Mouse (Mus musculus): ENCODE measurements around the gene Sv2c. TPM values are rescaled to one million over a fixed set of nuclear protein-coding genes. Genes with fewer than 3 reads are reported as not detected.

The Sv2c gene
- polyA plus RNA-seq, 1 experiment = 0.48 TPM

DNA sequence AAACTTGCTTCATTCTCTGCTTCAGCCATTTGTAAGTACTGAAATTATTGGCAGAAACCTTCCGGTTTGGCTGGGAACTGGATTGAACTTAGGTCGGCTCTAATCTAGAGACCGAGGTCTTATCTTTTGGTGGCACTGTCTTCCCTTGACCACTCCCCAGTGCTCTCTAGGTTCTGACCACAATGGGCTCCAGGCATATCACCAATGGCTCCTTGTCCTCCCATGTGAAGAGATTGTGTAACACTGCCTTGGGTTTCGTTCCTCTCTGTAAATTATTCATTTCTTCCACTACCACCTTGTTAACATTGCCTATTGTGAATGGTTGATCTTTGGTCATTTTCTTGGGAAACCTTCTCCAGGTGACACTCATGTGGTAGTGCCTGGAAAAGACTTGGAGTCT, 184.0 kb downstream of the Sv2c start:
- DNase-seq = peak; percentile 33
- TF ChIP-seq POLR2A (IDR thresholded peaks at IDR 0.05; ENCODE audit: low read depth, low read length) (no peak), CTCF (conservative IDR thresholded peaks at IDR 0.05; ENCODE audit: insufficient read depth, insufficient read length, low read depth, low read length) (no peak)
- Histone ChIP-seq H3K27me3 (replicated peaks; ENCODE audit: control insufficient read depth, insufficient read depth, low read length) (no peaks in the 10 kb centered on the region), H3K36me3 (ENCODE audit: control insufficient read depth, insufficient read depth, low read length) (no peaks in the 10 kb centered on the region), H3K27ac (ENCODE audit: insufficient read depth, low read depth, low read length) (no peak overlapping the region), H3K4me1 (ENCODE audit: control insufficient read depth, insufficient read depth, low read length) (no peaks in the 10 kb centered on the region), H3K4me3 (ENCODE audit: insufficient read depth, low read depth, low read length) (no peak overlapping the region)
- 86% methylated on average over 4 of the region's 4 CpGs for WGBS

DNA sequence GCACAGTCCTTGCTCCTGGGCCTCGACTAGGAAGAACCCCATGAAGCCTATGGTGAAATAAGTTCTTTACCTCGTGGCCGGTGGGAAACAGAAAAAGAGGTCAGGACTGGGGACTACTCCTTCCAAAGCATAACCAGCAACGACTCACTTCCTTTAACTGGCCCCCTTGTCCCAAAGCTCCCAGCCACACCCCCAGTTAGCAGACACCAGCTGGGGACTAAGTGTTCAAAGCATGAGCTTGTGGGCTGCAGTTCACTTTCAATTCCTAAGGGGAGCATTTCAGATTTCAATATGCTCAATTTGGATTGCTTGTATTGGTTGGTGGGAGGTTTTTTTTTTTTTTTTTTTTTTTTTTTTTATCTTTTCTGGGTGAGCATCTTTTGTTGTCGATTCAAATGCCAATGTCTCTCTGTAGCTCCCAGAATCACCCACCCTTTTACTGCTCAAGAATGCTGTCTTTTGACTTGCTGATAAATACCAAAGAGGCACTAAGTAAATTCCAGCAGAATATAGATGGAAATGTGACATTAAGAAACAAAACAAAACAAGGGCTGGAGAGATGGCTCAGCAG, 186.4 kb downstream of the Sv2c start:
- no peaks in the 10 kb centered on the region for H3K4me1 ChIP-seq (ENCODE audit: control insufficient read depth, insufficient read depth, low read length)
- no peak overlapping the region for H3K4me3 ChIP-seq (ENCODE audit: insufficient read depth, low read depth, low read length)
- TF ChIP-seq CTCF (conservative IDR thresholded peaks at IDR 0.05; ENCODE audit: insufficient read depth, insufficient read length, low read depth, low read length) (no peak), POLR2A (IDR thresholded peaks at IDR 0.05; ENCODE audit: low read depth, low read length) (no peak)
- no peaks in the 10 kb centered on the region for H3K27me3 ChIP-seq (replicated peaks; ENCODE audit: control insufficient read depth, insufficient read depth, low read length)
- no peak for DNase-seq
- 61% methylated on average over 5 of the region's 5 CpGs for WGBS
- H3K36me3 ChIP-seq (ENCODE audit: control insufficient read depth, insufficient read depth, low read length) = no peaks in the 10 kb centered on the region
- H3K27ac ChIP-seq (ENCODE audit: insufficient read depth, low read depth, low read length) = no peak overlapping the region

DNA sequence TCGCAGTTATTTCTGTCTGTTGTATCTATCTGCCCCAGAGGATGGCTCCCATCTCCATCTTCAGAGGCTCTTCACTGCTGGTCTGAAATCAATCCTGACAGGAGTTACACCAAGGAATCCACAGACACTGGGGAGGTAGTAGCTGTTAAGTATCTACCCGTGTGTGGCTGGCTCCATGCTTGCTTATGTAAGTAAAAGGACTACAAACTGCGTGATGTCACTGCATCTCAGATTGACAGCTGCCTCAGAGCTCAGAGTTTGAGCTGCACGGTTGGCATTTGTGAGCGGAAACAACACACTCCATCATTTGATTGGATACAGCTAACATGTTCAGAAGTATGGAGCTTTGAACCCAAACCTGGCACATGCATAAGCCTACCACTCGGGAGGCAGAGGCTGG, 187.8 kb downstream of the Sv2c start:
- Histone ChIP-seq H3K36me3 (ENCODE audit: control insufficient read depth, insufficient read depth, low read length) (no peaks in the 10 kb centered on the region), H3K4me3 (ENCODE audit: insufficient read depth, low read depth, low read length) (no peak overlapping the region), H3K27ac (ENCODE audit: insufficient read depth, low read depth, low read length) (no peak overlapping the region), H3K27me3 (replicated peaks; ENCODE audit: control insufficient read depth, insufficient read depth, low read length) (no peaks in the 10 kb centered on the region), H3K4me1 (ENCODE audit: control insufficient read depth, insufficient read depth, low read length) (no peaks in the 10 kb centered on the region)
- 88% methylated on average over 6 of the region's 6 CpGs for WGBS
- no peak for TF ChIP-seq POLR2A (IDR thresholded peaks at IDR 0.05; ENCODE audit: low read depth, low read length)
- no peak for DNase-seq

DNA sequence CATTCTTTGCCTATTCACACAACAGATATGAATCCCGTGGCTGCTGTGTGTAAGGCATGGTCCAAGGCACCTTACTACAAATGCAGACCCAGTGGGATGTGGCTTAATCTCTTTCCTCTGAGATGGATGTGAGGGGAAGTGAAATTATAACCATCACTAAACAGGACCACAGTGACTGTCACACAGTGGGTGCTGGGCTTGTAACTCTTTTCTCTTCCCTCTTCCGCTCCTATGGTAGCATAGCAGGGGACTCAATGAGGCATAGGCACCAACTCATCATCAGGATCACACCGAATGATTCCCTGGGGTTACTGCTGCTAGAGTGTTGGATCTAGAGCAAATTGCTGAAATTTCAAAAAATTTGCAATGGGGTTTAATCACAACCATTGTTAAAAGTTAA, 188.5 kb downstream of the Sv2c start:
- no peak overlapping the region for H3K27ac ChIP-seq (ENCODE audit: insufficient read depth, low read depth, low read length)
- WGBS = 92% methylated on average over 3 of the region's 3 CpGs
- no peaks in the 10 kb centered on the region for H3K27me3 ChIP-seq (replicated peaks; ENCODE audit: control insufficient read depth, insufficient read depth, low read length)
- no peak for DNase-seq
- no peak overlapping the region for H3K4me3 ChIP-seq (ENCODE audit: insufficient read depth, low read depth, low read length)
- H3K4me1 ChIP-seq (ENCODE audit: control insufficient read depth, insufficient read depth, low read length) = no peaks in the 10 kb centered on the region
- no peaks in the 10 kb centered on the region for H3K36me3 ChIP-seq (ENCODE audit: control insufficient read depth, insufficient read depth, low read length)
- no peak for TF ChIP-seq CTCF (conservative IDR thresholded peaks at IDR 0.05; ENCODE audit: insufficient read depth, insufficient read length, low read depth, low read length)

DNA sequence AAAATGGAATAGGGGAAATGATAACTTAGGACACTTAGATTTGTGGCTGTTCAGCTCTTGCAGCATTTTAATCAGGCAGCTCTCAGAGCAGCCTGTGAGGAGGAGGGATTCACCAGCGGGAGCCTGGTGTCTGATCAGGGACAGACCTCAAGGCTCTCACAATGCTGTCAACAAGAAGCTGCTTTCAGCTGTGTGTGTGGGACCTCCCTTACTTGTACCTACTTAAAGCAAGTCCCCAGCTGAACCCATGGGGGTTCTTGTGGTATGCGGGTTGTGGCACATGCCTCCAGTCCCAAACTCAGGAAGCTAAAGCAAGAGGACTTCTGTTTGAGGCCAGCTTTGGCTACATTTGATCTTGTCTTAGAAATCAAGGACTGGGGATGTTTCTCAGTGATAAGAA, 189.8 kb downstream of the Sv2c start:
- no peaks in the 10 kb centered on the region for H3K36me3 ChIP-seq (ENCODE audit: control insufficient read depth, insufficient read depth, low read length)
- H3K27me3 ChIP-seq (replicated peaks; ENCODE audit: control insufficient read depth, insufficient read depth, low read length) = no peaks in the 10 kb centered on the region
- DNase-seq = no peak
- no peaks in the 10 kb centered on the region for H3K4me1 ChIP-seq (ENCODE audit: control insufficient read depth, insufficient read depth, low read length)
- TF ChIP-seq POLR2A (IDR thresholded peaks at IDR 0.05; ENCODE audit: low read depth, low read length) (no peak), CTCF (conservative IDR thresholded peaks at IDR 0.05; ENCODE audit: insufficient read depth, insufficient read length, low read depth, low read length) (no peak)
- WGBS = 82% methylated on average over 2 of the region's 2 CpGs
- H3K27ac ChIP-seq (ENCODE audit: insufficient read depth, low read depth, low read length) = no peak overlapping the region
- no peak overlapping the region for H3K4me3 ChIP-seq (ENCODE audit: insufficient read depth, low read depth, low read length)

DNA sequence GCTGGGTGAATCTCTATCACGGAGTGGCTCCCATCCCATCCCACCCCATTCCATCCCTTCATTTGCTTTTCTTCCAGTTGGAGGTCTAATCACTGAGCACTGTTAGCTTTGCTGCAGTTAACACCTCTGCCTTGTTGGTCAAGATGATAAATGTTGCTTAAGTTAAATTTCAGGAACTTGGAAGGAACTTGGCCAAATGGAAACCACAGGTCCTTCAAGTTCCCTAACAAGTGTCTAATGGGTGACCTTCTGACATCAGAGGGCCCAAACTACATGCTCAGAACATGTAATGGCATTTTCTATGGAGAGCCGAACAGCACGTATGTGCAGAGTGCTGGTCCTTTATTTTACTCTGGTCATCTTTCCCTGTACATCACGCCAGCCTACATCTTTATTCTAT, 190.5 kb downstream of the Sv2c start:
- 95% methylated on average over 4 of the region's 4 CpGs for WGBS
- no peaks in the 10 kb centered on the region for H3K27me3 ChIP-seq (replicated peaks; ENCODE audit: control insufficient read depth, insufficient read depth, low read length)
- no peak for DNase-seq

DNA sequence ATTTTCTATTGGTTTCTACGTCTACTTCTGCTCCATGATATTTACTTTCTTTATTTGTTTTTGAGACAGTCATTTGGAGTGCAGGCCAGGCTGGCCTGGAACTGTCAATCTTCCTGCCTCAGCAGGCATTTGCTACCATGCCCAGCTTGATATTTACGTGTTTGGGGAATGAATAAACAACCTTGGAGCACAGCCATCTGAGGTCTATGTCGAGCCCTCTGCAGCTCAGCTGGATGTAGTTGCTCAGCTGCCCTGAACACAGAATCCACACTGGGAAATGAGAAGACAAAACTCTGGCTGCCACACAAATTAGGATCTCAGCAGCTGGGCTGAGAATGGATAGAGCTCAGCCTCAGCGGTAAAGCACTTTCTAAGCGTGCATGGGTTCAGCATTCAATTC, 191.6 kb downstream of the Sv2c start:
- TF ChIP-seq CTCF (conservative IDR thresholded peaks at IDR 0.05; ENCODE audit: insufficient read depth, insufficient read length, low read depth, low read length) = no peak
- TF ChIP-seq POLR2A (IDR thresholded peaks at IDR 0.05; ENCODE audit: low read depth, low read length) = no peak
- no peak for DNase-seq
- Histone ChIP-seq H3K4me1 (ENCODE audit: control insufficient read depth, insufficient read depth, low read length) (no peaks in the 10 kb centered on the region), H3K27ac (ENCODE audit: insufficient read depth, low read depth, low read length) (no peak overlapping the region), H3K36me3 (ENCODE audit: control insufficient read depth, insufficient read depth, low read length) (no peaks in the 10 kb centered on the region), H3K27me3 (replicated peaks; ENCODE audit: control insufficient read depth, insufficient read depth, low read length) (no peaks in the 10 kb centered on the region), H3K4me3 (ENCODE audit: insufficient read depth, low read depth, low read length) (no peak overlapping the region)
- WGBS = 80% methylated on average over 5 of the region's 5 CpGs

More for the DNA sequence above, 190.5 kb downstream of the Sv2c start:
- H3K4me1 ChIP-seq (ENCODE audit: control insufficient read depth, insufficient read depth, low read length) = no peaks in the 10 kb centered on the region
- no peak for TF ChIP-seq POLR2A (IDR thresholded peaks at IDR 0.05; ENCODE audit: low read depth, low read length)
- TF ChIP-seq CTCF (conservative IDR thresholded peaks at IDR 0.05; ENCODE audit: insufficient read depth, insufficient read length, low read depth, low read length) = no peak
- H3K27ac ChIP-seq (ENCODE audit: insufficient read depth, low read depth, low read length) = no peak overlapping the region
- no peak overlapping the region for H3K4me3 ChIP-seq (ENCODE audit: insufficient read depth, low read depth, low read length)
- no peaks in the 10 kb centered on the region for H3K36me3 ChIP-seq (ENCODE audit: control insufficient read depth, insufficient read depth, low read length)

DNA sequence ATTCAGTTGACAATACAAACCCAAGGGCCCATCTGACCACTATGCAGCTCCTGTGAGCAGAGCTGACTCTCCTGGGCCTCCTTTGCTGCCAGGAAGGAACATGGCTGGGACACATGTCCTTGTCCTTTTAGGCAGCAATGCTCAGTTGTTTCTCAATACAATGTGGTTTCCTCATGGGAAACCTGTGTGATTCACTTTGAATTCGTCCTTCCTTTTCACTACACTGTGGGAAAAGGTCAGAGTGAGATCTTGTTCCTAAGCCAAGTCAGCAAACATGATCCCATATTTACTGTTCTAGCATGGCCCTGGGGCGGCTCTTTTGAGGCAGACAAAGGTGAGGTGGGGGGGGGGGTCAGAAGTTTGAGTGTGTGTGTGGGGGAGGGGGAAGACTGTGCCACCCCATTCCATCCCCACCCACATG, 208.2 kb downstream of the Sv2c start:
- 54% methylated on average over 2 of the region's 2 CpGs for WGBS
- Histone ChIP-seq H3K36me3 (ENCODE audit: control insufficient read depth, insufficient read depth, low read length) (no peaks in the 10 kb centered on the region), H3K27ac (ENCODE audit: insufficient read depth, low read depth, low read length) (no peak overlapping the region), H3K4me3 (ENCODE audit: insufficient read depth, low read depth, low read length) (no peak overlapping the region), H3K27me3 (replicated peaks; ENCODE audit: control insufficient read depth, insufficient read depth, low read length) (no peaks in the 10 kb centered on the region), H3K4me1 (ENCODE audit: control insufficient read depth, insufficient read depth, low read length) (no peaks in the 10 kb centered on the region)
- TF ChIP-seq POLR2A (IDR thresholded peaks at IDR 0.05; ENCODE audit: low read depth, low read length) = no peak
- no peak for TF ChIP-seq CTCF (conservative IDR thresholded peaks at IDR 0.05; ENCODE audit: insufficient read depth, insufficient read length, low read depth, low read length)
- no peak for DNase-seq

Measured in kidney, adult 2 months (tissue).